Mouse (Mus musculus) midbrain, embryonic 12.5 days (tissue): ENCODE measurements at regions not wholly inside any gene's neighbourhood (a gene's known extent, or its start where the extent isn't known, plus 50 kb on each side); places are given as distances from the start of the nearest gene placed in this dataset.

ENCODE experiments used
- ATAC-seq: fragments of 200-750 bp; cut with Nextera tagmentation; 2 replicates; pipeline ENCODE4 v1.8.0; 2017; ENCODE audit warnings: low read depth, moderate TSS enrichment, moderate library complexity; ENCODE audit not compliant: low FRiP score
- H3K27ac ChIP-seq: fragments of 300-500 bp; sonication (generic); replicated peaks from 2 replicates; pipeline ENCODE4 v1.5.1; 2016; ENCODE audit warnings: mild to moderate bottlenecking
- H3K27me3 ChIP-seq: fragments of 300-500 bp; sonication (generic); 2 replicates; pipeline ENCODE4 v1.6.1; 2016; ENCODE audit warnings: mild to moderate bottlenecking
- H3K36me3 ChIP-seq: fragments of 300-500 bp; sonication (generic); 2 replicates; pipeline ENCODE4 v1.6.1; 2016
- H3K4me1 ChIP-seq: fragments of 300-500 bp; sonication (generic); 2 replicates; pipeline ENCODE4 v1.6.1; 2016
- H3K4me2 ChIP-seq: fragments of 300-500 bp; sonication (generic); replicated peaks from 2 replicates; pipeline ENCODE4 v1.6.1; 2016; ENCODE audit warnings: mild to moderate bottlenecking, moderate library complexity
- H3K4me3 ChIP-seq: fragments of 300-500 bp; sonication (generic); 2 replicates; pipeline ENCODE4 v1.5.1; 2016; ENCODE audit warnings: mild to moderate bottlenecking
- H3K9ac ChIP-seq: fragments of 300-500 bp; sonication (generic); replicated peaks from 2 replicates; pipeline ENCODE4 v1.6.1; 2016; ENCODE audit warnings: mild to moderate bottlenecking, moderate library complexity
- H3K9me3 ChIP-seq: fragments of 300-500 bp; sonication (generic); 2 replicates; pipeline ENCODE4 v1.6.1; 2016; ENCODE audit warnings: mild to moderate bottlenecking
- WGBS: fragments of 180-500 bp; shearing (Covaris S2); methylation state at CpG from one replicate; pipeline ENCODE4 v1.1.7; 2016; 5-methylcytosine and 5-hydroxymethylcytosine counted together

DNA sequence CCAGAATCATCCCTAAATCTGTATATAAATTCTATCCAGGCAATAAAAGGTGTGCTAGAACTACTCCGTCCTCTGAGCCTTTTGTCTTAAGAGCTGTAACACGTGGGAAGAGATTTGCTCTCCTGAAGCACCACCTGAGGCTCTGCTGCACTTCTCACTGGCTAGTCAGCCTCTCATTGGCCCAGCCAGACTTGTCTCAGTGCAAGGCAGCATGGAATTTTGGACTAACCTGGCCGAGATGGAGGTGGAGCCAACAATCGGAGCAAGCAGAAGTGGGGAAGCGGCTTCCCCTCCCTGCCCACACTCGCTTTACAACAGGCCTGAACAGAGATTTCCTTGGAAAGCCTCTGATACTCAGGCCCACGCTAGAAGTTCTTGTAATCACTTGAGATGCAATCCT, 332.1 kb upstream of the Gm9747 start:
- H3K9me3 ChIP-seq: no peaks in the 10 kb centered on the region
- H3K4me2 ChIP-seq: no peak overlapping the region
- no peak overlapping the region for H3K9ac ChIP-seq
- H3K4me1 ChIP-seq: no peaks in the 10 kb centered on the region
- H3K27me3 ChIP-seq: no peaks in the 10 kb centered on the region
- no peak overlapping the region for H3K4me3 ChIP-seq
- no peak for ATAC-seq
- no peaks in the 10 kb centered on the region for H3K36me3 ChIP-seq
- 74% methylated on average over 7 of the region's 7 CpGs for WGBS
- no peak overlapping the region for H3K27ac ChIP-seq

DNA sequence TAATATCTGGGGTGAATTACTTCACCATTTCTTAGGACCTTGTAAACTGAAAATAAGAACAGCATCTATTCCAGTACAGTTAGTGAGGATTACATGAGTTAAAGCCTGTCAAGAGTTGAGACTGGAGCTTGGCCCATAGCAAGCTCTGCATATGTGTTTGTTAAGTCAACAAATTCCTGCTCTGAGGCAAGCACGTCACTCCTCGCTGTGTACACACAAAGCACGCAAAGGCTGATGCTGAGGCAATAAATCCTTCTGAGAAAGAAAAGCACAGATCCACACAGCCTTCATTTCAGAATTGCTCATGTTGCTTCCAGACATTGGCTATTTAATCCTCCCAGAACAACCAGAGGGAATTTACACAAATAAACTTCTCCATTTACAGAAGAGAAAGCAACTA, 328.9 kb upstream of the Gm9747 start:
- WGBS: 70% methylated on average over 3 of the region's 3 CpGs
- H3K4me2 ChIP-seq: no peak overlapping the region
- ATAC-seq: no peak
- H3K4me1 ChIP-seq: no peaks in the 10 kb centered on the region
- no peaks in the 10 kb centered on the region for H3K36me3 ChIP-seq
- no peaks in the 10 kb centered on the region for H3K9me3 ChIP-seq
- no peak overlapping the region for H3K9ac ChIP-seq
- H3K27me3 ChIP-seq: no peaks in the 10 kb centered on the region
- no peak overlapping the region for H3K4me3 ChIP-seq
- H3K27ac ChIP-seq: no peak overlapping the region

GRCm38 (mm10) chr1:81912607-81913006, 320.3 kb upstream of the Gm9747 start:
- Histone ChIP-seq H3K4me3 (no peak overlapping the region), H3K9ac (no peak overlapping the region), H3K4me1 (no peaks in the 10 kb centered on the region), H3K27ac (no peak overlapping the region), H3K36me3 (no peaks in the 10 kb centered on the region), H3K9me3 (no peaks in the 10 kb centered on the region), H3K27me3 (no peaks in the 10 kb centered on the region), H3K4me2 (no peak overlapping the region)
- ATAC-seq: no peak

DNA sequence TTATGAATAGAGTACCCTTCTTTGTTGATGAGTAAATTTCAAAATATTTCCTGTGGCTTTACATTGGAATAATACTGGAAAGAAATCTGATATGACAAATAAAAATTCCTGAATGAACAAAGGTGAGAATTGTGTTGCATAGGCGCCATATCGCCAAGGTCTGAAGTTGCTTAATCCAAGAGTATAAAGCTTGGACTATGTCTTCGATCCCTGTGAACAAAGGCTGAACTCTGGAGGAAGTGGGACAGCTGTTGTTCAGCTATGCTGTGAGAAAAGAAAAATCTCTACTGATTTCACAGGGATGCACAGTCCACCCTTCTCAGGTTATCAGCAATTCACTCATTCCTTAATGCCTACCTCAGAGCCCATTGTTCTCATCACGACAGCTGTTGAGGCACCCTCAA, 319.3 kb upstream of the Gm9747 start:
- no peak for ATAC-seq
- no peak overlapping the region for H3K4me3 ChIP-seq
- WGBS: 85% methylated on average over 4 of the region's 4 CpGs
- H3K9me3 ChIP-seq: no peaks in the 10 kb centered on the region
- no peak overlapping the region for H3K9ac ChIP-seq
- H3K36me3 ChIP-seq: no peaks in the 10 kb centered on the region
- no peak overlapping the region for H3K27ac ChIP-seq
- no peaks in the 10 kb centered on the region for H3K4me1 ChIP-seq
- H3K4me2 ChIP-seq: no peak overlapping the region
- H3K27me3 ChIP-seq: no peaks in the 10 kb centered on the region

DNA sequence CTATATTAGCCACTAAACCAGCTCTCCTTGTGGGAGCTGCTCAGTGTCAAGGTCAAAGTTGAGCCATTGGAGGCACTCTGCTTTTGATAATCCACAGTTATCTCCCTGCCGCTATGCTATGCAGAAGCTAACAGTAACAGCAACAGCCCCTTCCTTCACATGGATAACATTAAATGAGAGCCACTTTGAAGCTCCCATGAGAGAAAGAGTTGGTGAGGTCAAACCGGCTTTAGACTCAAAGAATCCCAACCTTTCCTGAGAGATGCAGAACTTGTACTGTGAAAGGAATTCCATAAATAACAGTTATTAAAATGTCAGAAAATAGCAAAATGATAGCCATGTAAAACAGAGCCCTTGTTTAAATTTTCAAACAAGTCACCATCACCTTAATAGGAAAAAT, 316.1 kb upstream of the Gm9747 start:
- Histone ChIP-seq H3K36me3 (no peaks in the 10 kb centered on the region), H3K4me2 (no peak overlapping the region), H3K27me3 (no peaks in the 10 kb centered on the region), H3K4me1 (no peaks in the 10 kb centered on the region), H3K4me3 (no peak overlapping the region), H3K9me3 (no peaks in the 10 kb centered on the region), H3K9ac (no peak overlapping the region), H3K27ac (no peak overlapping the region)
- no peak for ATAC-seq
- 88% methylated on average over 2 of the region's 2 CpGs for WGBS

DNA sequence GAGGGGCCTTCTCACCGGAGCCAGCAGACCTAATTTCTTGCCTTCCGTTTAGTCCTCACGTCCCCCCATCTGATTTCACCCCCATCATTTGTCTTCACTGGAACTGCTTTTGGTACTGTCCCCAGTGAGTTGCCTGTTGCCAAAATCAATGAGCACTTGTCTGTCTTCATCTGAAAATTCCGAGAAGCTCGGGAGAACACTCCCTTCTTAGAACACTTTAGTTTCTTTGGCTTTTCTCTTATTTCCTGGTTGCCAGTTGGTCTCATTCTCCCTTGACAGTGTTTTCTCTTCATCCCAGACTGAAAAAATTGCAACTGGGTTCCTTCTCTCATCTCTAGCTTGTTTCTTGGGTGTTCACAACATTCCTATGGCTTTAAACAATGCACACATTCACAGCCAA, 305.2 kb upstream of the Gm9747 start:
- Histone ChIP-seq H3K9me3 (no peaks in the 10 kb centered on the region), H3K9ac (no peak overlapping the region), H3K4me3 (no peak overlapping the region), H3K27me3 (no peaks in the 10 kb centered on the region), H3K27ac (no peak overlapping the region), H3K36me3 (no peaks in the 10 kb centered on the region), H3K4me1 (no peaks in the 10 kb centered on the region), H3K4me2 (no peak overlapping the region)
- 91% methylated on average over 5 of the region's 5 CpGs for WGBS
- ATAC-seq: no peak

GRCm38 (mm10) chr1:81933064-81933463, 299.8 kb upstream of the Gm9747 start:
- Histone ChIP-seq H3K4me2 (no peak overlapping the region), H3K4me1 (no peaks in the 10 kb centered on the region), H3K27me3 (no peaks in the 10 kb centered on the region), H3K36me3 (no peaks in the 10 kb centered on the region), H3K27ac (no peak overlapping the region), H3K9ac (no peak overlapping the region), H3K9me3 (no peaks in the 10 kb centered on the region), H3K4me3 (no peak overlapping the region)
- no peak for ATAC-seq

- Histone ChIP-seq H3K4me3 (no peak overlapping the region), H3K4me2 (no peak overlapping the region), H3K4me1 (no peaks in the 10 kb centered on the region), H3K27ac (no peak overlapping the region), H3K9me3 (no peaks in the 10 kb centered on the region), H3K36me3 (no peaks in the 10 kb centered on the region), H3K9ac (no peak overlapping the region), H3K27me3 (no peaks in the 10 kb centered on the region)
- 67% methylated on average over 5 of the region's 5 CpGs for WGBS
- no peak for ATAC-seq
Observed at GRCm38 (mm10) chr1:81945236-81945635, 287.7 kb upstream of the Gm9747 start.

GRCm38 (mm10) chr1:81950140-81950550, 282.8 kb upstream of the Gm9747 start:
- WGBS: 85% methylated on average over 3 of the region's 3 CpGs
- Histone ChIP-seq H3K36me3 (no peaks in the 10 kb centered on the region), H3K27me3 (no peaks in the 10 kb centered on the region), H3K4me2 (no peak overlapping the region), H3K27ac (no peak overlapping the region), H3K9me3 (no peaks in the 10 kb centered on the region), H3K4me1 (0 out of 2 replicates have a peak, but pooled peaks cover 3% of the 10 kb centered on the region), H3K4me3 (no peak overlapping the region), H3K9ac (no peak overlapping the region)
- no peak for ATAC-seq

DNA sequence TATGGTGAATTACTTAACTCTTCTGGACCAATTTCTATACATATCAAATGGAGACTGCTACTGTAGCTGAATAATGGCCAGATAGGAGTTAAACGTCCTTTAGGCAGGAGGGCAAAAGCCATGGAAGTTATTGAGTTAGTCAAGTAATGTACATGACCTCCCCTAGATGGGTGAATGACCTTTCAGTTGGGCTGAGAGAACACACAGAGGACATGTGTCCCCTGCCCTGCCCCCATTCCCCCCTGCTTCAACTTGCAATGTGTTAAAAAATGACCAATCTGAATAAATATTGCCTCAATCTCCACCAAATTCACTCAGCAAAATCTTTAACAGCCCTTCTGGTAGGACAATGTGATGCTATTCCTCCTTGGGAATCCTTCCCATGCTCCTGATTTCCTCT, 282.1 kb upstream of the Gm9747 start:
- Histone ChIP-seq H3K36me3 (no peaks in the 10 kb centered on the region), H3K9ac (no peak overlapping the region), H3K4me2 (no peak overlapping the region), H3K9me3 (no peaks in the 10 kb centered on the region), H3K4me1 (0 out of 2 replicates have a peak, but pooled peaks cover 3% of the 10 kb centered on the region), H3K4me3 (no peak overlapping the region), H3K27ac (no peak overlapping the region), H3K27me3 (no peaks in the 10 kb centered on the region)
- 70% methylated on average over 1 of the region's 1 CpGs for WGBS
- ATAC-seq: no peak

- Histone ChIP-seq H3K36me3 (no peaks in the 10 kb centered on the region), H3K27ac (no peak overlapping the region), H3K9ac (no peak overlapping the region), H3K4me1 (0 out of 2 replicates have a peak, but pooled peaks cover 3% of the 10 kb centered on the region), H3K9me3 (no peaks in the 10 kb centered on the region), H3K27me3 (no peaks in the 10 kb centered on the region), H3K4me2 (no peak overlapping the region), H3K4me3 (no peak overlapping the region)
- 94% methylated on average over 4 of the region's 4 CpGs for WGBS
- no peak for ATAC-seq
Observed at GRCm38 (mm10) chr1:81951493-81952011, 281.4 kb upstream of the Gm9747 start.

DNA sequence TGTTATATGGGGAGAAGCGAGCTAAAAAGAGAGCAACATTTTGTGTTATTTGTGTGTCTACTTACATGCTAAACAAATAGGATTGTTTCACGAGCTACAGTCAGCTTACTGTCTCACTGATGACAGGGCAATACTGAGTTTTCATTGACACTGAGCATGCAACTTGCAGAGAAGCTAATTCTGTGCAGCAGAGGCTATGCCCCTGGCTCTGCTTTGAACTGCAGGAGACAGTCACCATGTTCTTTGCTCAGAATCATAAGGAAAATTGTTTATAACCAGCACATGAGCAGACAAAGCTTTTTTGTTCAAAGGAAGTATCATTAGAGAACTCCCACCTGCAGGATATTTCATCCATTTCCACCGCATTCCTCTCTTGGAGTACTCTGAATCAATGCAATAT, 280.8 kb upstream of the Gm9747 start:
- H3K27me3 ChIP-seq: no peaks in the 10 kb centered on the region
- H3K4me2 ChIP-seq: no peak overlapping the region
- H3K27ac ChIP-seq: no peak overlapping the region
- H3K36me3 ChIP-seq: no peaks in the 10 kb centered on the region
- 0 out of 2 replicates have a peak, but pooled peaks cover 3% of the 10 kb centered on the region for H3K4me1 ChIP-seq
- no peaks in the 10 kb centered on the region for H3K9me3 ChIP-seq
- H3K4me3 ChIP-seq: no peak overlapping the region
- no peak for ATAC-seq
- H3K9ac ChIP-seq: no peak overlapping the region
- WGBS: 66% methylated on average over 3 of the region's 3 CpGs

GRCm38 (mm10) chr1:81954507-81954906, 278.4 kb upstream of the Gm9747 start:
- 89% methylated on average over 2 of the region's 2 CpGs for WGBS
- Histone ChIP-seq H3K9me3 (no peaks in the 10 kb centered on the region), H3K4me2 (no peak overlapping the region), H3K27me3 (no peaks in the 10 kb centered on the region), H3K4me1 (0 out of 2 replicates have a peak, but pooled peaks cover 3% of the 10 kb centered on the region), H3K36me3 (no peaks in the 10 kb centered on the region), H3K4me3 (no peak overlapping the region), H3K27ac (no peak overlapping the region), H3K9ac (no peak overlapping the region)
- no peak for ATAC-seq
